9 mouse cellular contexts compared by ENCODE assay signal in the genomic region with DNA sequence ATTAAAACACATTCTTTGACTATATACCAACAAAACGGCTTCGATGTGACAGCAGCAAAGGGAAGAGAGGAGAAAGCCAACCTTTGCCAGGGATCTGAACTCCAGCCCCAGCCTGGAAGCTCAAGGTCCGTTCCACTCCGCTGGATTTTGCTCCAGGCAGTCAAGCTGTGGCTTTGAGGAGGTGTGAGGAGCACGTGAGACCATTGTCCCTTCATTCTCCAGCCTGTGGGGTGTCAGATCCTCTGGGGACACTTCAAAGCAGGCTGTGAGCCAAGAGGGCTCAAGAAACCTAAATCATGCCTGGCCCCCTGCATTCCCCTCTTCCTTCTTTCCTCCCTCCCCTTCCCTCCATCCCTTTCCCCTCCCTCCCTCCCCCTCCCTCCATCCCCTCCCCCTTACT.
"Had no signal": no experiment of that assay in that cellular context is flagged by ENCODE, and none has a peak within 500 bp of the region (broad histone marks: within the 10 kb centered on the region; RNA-seq: fewer than 3 reads in every experiment).

No protein-coding gene starts in this region.

- H3K4me3 ChIP-seq: kidney, embryonic 15.5 days; limb, embryonic 13.5 days; midbrain, embryonic 15.5 days had no signal

- DNase-seq: left cerebral cortex, postnatal 4 days; lung, adult 18-20 months; thymus, postnatal 4 days had no signal

- H3K9ac ChIP-seq: kidney, embryonic 15.5 days; limb, embryonic 13.5 days; liver, embryonic 14.5 days; midbrain, embryonic 15.5 days had no signal

- H3K27ac ChIP-seq: hindbrain, postnatal 0 days; kidney, embryonic 15.5 days; limb, embryonic 13.5 days; liver, embryonic 14.5 days; midbrain, embryonic 15.5 days; stomach, postnatal 0 days had no signal

- ATAC-seq: hindbrain, postnatal 0 days; midbrain, embryonic 15.5 days had no signal

- H3K27me3 ChIP-seq: midbrain, embryonic 15.5 days had no signal

- H3K9me3 ChIP-seq: kidney, embryonic 15.5 days; limb, embryonic 13.5 days; midbrain, embryonic 15.5 days had no signal

- H3K36me3 ChIP-seq: kidney, embryonic 15.5 days; limb, embryonic 13.5 days; midbrain, embryonic 15.5 days had no signal

- H3K4me2 ChIP-seq: kidney, embryonic 15.5 days; limb, embryonic 13.5 days; midbrain, embryonic 15.5 days had no signal
